In genomic region chr10:80755291-80756015, GRCm38 (mm10) we compare ENCODE assay signal across 8 mouse cellular contexts. TPM values are rescaled to one million over a fixed set of nuclear protein-coding genes. Genes with fewer than 3 reads are reported as not detected.
A peak's percentile ranks its signal among the peaks of the same experiment; 100 is the strongest.
DNase-seq lines count a peak whose midpoint lies in the region; ATAC-seq and TF ChIP-seq lines count a peak whose summit lies in the region.

No protein-coding gene starts in this region.

- WGBS in forebrain, embryonic 15.5 days, result under 1% methylated on average over 74 of the region's 75 CpGs
- WGBS in liver, embryonic 14.5 days (ENCODE audit: insufficient replicate concordance), result under 1% methylated on average over 69 of the region's 75 CpGs

- no peaks in the 10 kb centered on the region for H3K36me3 ChIP-seq in C2C12 (ENCODE audit: control insufficient read depth, insufficient read depth)
- H3K36me3 ChIP-seq in forebrain, embryonic 15.5 days, result no peaks in the 10 kb centered on the region
- no peaks in the 10 kb centered on the region for H3K36me3 ChIP-seq in liver, embryonic 14.5 days (replicated peaks; ENCODE audit: control insufficient read depth, insufficient read depth, low read depth)

- H3K4me2 ChIP-seq in forebrain, embryonic 15.5 days (replicated peaks), result peak overlapping the region; percentile 90
- H3K4me2 ChIP-seq in liver, embryonic 14.5 days (ENCODE audit: low read depth), result peak overlapping the region; percentile 97

- H3K79me2 ChIP-seq in C2C12 (ENCODE audit: control insufficient read depth, insufficient read depth), result peaks cover 54% of the 10 kb centered on the region

- peak overlapping the region; percentile 96 for H3ac ChIP-seq in C2C12 (ENCODE audit: control insufficient read depth, insufficient read length, low read depth)

- peak overlapping the region; percentile 85 for H3K9ac ChIP-seq in forebrain, embryonic 15.5 days (replicated peaks)
- H3K9ac ChIP-seq in liver, embryonic 14.5 days (replicated peaks), result peak overlapping the region; percentile 84

- no peaks in the 10 kb centered on the region for H3K27me3 ChIP-seq in C2C12 (ENCODE audit: control insufficient read depth, insufficient read depth, insufficient read length)
- no peaks in the 10 kb centered on the region for H3K27me3 ChIP-seq in forebrain, embryonic 15.5 days
- H3K27me3 ChIP-seq in liver, embryonic 14.5 days (ENCODE audit: control insufficient read depth, insufficient read depth, low read length), result no peaks in the 10 kb centered on the region

- TF ChIP-seq EP300 in liver, embryonic 14.5 days (IDR thresholded peaks at IDR 0.05; ENCODE audit: low read depth), result no peak

- peak overlapping the region; percentile 81 for H3K27ac ChIP-seq in forebrain, embryonic 15.5 days (replicated peaks)
- H3K27ac ChIP-seq in liver, embryonic 14.5 days, result peak overlapping the region; percentile 50

- peaks cover 58% of the 10 kb centered on the region for H3K4me1 ChIP-seq in forebrain, embryonic 15.5 days
- peaks cover 26 to 44% of the 10 kb centered on the region in 2 experiments for H3K4me1 ChIP-seq in liver, embryonic 14.5 days (replicated peaks; ENCODE audit: control insufficient read depth in 2 of 2, insufficient read depth in 2 of 2, low read length in 1 of 2)

- H3K79me3 ChIP-seq in C2C12 (ENCODE audit: low read depth), result peaks cover 50% of the 10 kb centered on the region

- intact Hi-C loops in left cerebral cortex, postnatal 36 days (cut with DNase I), result loop anchor here (2.0 to 10.0 kb wide), 3 partner anchors 19 to 239 kb away; partner anchors contain the start of gene Amh

- no peak for TF ChIP-seq CTCF in C2C12 (IDR thresholded peaks at IDR 0.05; ENCODE audit: control insufficient read depth, insufficient read depth, insufficient read length)
- TF ChIP-seq CTCF in liver, embryonic 14.5 days (IDR thresholded peaks at IDR 0.05; ENCODE audit: low read depth), result no peak

- DNase-seq in cerebellum, adult 9-10 months, result peak; percentile 67
- no peak for DNase-seq in cerebellum, postnatal 14 days
- DNase-seq in liver, embryonic 14.5 days (ENCODE audit: low read depth in 3 of 3, low spot score in 3 of 3), result no peak
- DNase-seq in cerebellum, adult 8-10 months, result no peak
- DNase-seq in left cerebral cortex, postnatal 36 days (ENCODE audit: low spot score in 2 of 2), result no peak

- H3K9me3 ChIP-seq in forebrain, embryonic 15.5 days, result no peaks in the 10 kb centered on the region
- H3K9me3 ChIP-seq in liver, embryonic 14.5 days (ENCODE audit: control insufficient read depth, low read length), result no peaks in the 10 kb centered on the region

- ATAC-seq in forebrain, embryonic 15.5 days (replicated peaks), result peak; percentile 3; the same call in 1 of the 2 replicates
- ATAC-seq in liver, embryonic 14.5 days (ENCODE audit: insufficient read depth), result peak; percentile 65
- no peak for ATAC-seq in monocyte, adult 5-6 weeks (replicated peaks; ENCODE audit: insufficient number of reproducible peaks, low FRiP score, low TSS enrichment, poor library complexity, severe bottlenecking)

- H3K4me3 ChIP-seq in C2C12 (ENCODE audit: insufficient read depth, poor library complexity, severe bottlenecking), result peak overlapping the region; percentile 78
- H3K4me3 ChIP-seq in forebrain, embryonic 15.5 days, result peak overlapping the region; percentile 69
- H3K4me3 ChIP-seq in liver, embryonic 14.5 days (ENCODE audit: insufficient read depth in 1 of 2, low read depth in 2 of 2, low read length in 2 of 2), result peak overlapping the region; percentile 86 to 99

TF ChIP-seq in C2C12, 6 proteins besides CTCF, POLR2A, EP300 and RAD21:
- TF ChIP-seq MAX (IDR thresholded peaks at IDR 0.05), result no peak
- TF ChIP-seq FOSL1 (IDR thresholded peaks at IDR 0.05; ENCODE audit: insufficient read depth, low read length, poor library complexity, severe bottlenecking), result no peak
- TF ChIP-seq CEBPB (IDR thresholded peaks at IDR 0.05; ENCODE audit: low read depth), result no peak
- no peak for TF ChIP-seq MYOD1 (IDR thresholded peaks at IDR 0.05; ENCODE audit: control insufficient read depth, insufficient read length, low read depth)
- no peak for TF ChIP-seq MYOG (IDR thresholded peaks at IDR 0.05; ENCODE audit: control insufficient read depth, extremely low read depth, insufficient read length)
- no peak for TF ChIP-seq USF1 (IDR thresholded peaks at IDR 0.05; ENCODE audit: low read depth)

RNA-seq across cellular contexts. Expression of gene Dot1l, which starts 0.4 kb away (rescaled TPM):
- polyA plus RNA-seq in C2C12 (2012; fragmentation: generic; extraction: Trizol), result 19.1 TPM
- 22.0 and 23.1 TPM in 2 replicates for polyA plus RNA-seq in forebrain, embryonic 15.5 days (2015; fragmentation: Nextera tagmentation; extraction: Ambion mirVana)
- 11.5 and 11.6 TPM in 2 replicates for polyA plus RNA-seq in liver, embryonic 14.5 days (2012; rRNA removed)
- 7.1 and 8.3 TPM in 2 replicates for polyA plus RNA-seq in liver, embryonic 14.5 days (2014; fragmentation: Nextera tagmentation; extraction: Ambion mirVana)
- 5.2 to 17.7 TPM (median 6.3 TPM) in 3 replicates for total RNA-seq in monocyte, adult 5-6 weeks (2017)
- 10 to 100 TPM; 37.2 to 65.0 TPM for total RNA-seq in left cerebral cortex, postnatal 36 days (2021)

RNA-seq across cellular contexts. Expression of gene Ap3d1, which starts 13.4 kb away (rescaled TPM):
- polyA plus RNA-seq in C2C12 (2012; fragmentation: generic; extraction: Trizol), result 51.3 TPM
- polyA plus RNA-seq in forebrain, embryonic 15.5 days (2015; fragmentation: Nextera tagmentation; extraction: Ambion mirVana), result 98.9 and 103 TPM in 2 replicates
- polyA plus RNA-seq in liver, embryonic 14.5 days (2012; rRNA removed), result 24.5 and 26.2 TPM in 2 replicates
- polyA plus RNA-seq in liver, embryonic 14.5 days (2014; fragmentation: Nextera tagmentation; extraction: Ambion mirVana), result 20.1 and 22.4 TPM in 2 replicates
- total RNA-seq in monocyte, adult 5-6 weeks (2017), result 65.5 to 110 TPM (median 103 TPM) in 3 replicates
- 100 to 1,000 TPM; 133 to 160 TPM for total RNA-seq in left cerebral cortex, postnatal 36 days (2021)

RNA-seq across cellular contexts. Expression of gene Sf3a2, which starts 42.5 kb away (rescaled TPM):
- 106 TPM for polyA plus RNA-seq in C2C12 (2012; fragmentation: generic; extraction: Trizol)
- 60.2 and 62.6 TPM in 2 replicates for polyA plus RNA-seq in forebrain, embryonic 15.5 days (2015; fragmentation: Nextera tagmentation; extraction: Ambion mirVana)
- polyA plus RNA-seq in liver, embryonic 14.5 days (2012; rRNA removed), result 26.1 and 35.6 TPM in 2 replicates
- 36.1 and 40.7 TPM in 2 replicates for polyA plus RNA-seq in liver, embryonic 14.5 days (2014; fragmentation: Nextera tagmentation; extraction: Ambion mirVana)
- total RNA-seq in monocyte, adult 5-6 weeks (2017), result 9.4 to 23.3 TPM (median 10.7 TPM) in 3 replicates
- total RNA-seq in left cerebral cortex, postnatal 36 days (2021), result 10 to 100 TPM; 44.3 to 53.0 TPM

RNA-seq across cellular contexts. Expression of gene Plekhj1, which starts 43.0 kb away (rescaled TPM):
- polyA plus RNA-seq in C2C12 (2012; fragmentation: generic; extraction: Trizol), result 74.8 TPM
- 140 and 154 TPM in 2 replicates for polyA plus RNA-seq in forebrain, embryonic 15.5 days (2015; fragmentation: Nextera tagmentation; extraction: Ambion mirVana)
- 46.7 and 50.8 TPM in 2 replicates for polyA plus RNA-seq in liver, embryonic 14.5 days (2012; rRNA removed)
- polyA plus RNA-seq in liver, embryonic 14.5 days (2014; fragmentation: Nextera tagmentation; extraction: Ambion mirVana), result 77.0 and 85.0 TPM in 2 replicates
- total RNA-seq in monocyte, adult 5-6 weeks (2017), result 29.4 to 59.3 TPM (median 41.3 TPM) in 3 replicates
- 10 to 100 TPM; 53.5 to 63.2 TPM for total RNA-seq in left cerebral cortex, postnatal 36 days (2021)

RNA-seq across cellular contexts. Expression of gene Amh, which starts 49.6 kb away (rescaled TPM):
- polyA plus RNA-seq in C2C12 (2012; fragmentation: generic; extraction: Trizol), result 0.87 TPM
- polyA plus RNA-seq in forebrain, embryonic 15.5 days (2015; fragmentation: Nextera tagmentation; extraction: Ambion mirVana), result 0.10 TPM in 2 replicates
- 0.31 and 0.36 TPM in 2 replicates for polyA plus RNA-seq in liver, embryonic 14.5 days (2012; rRNA removed)
- 0.08 TPM in 1 of 2 replicates, not detected in the other for polyA plus RNA-seq in liver, embryonic 14.5 days (2014; fragmentation: Nextera tagmentation; extraction: Ambion mirVana)
- not detected in 3 replicates for total RNA-seq in monocyte, adult 5-6 weeks (2017)
- 1 to 10 TPM; 1.2 to 2.0 TPM for total RNA-seq in left cerebral cortex, postnatal 36 days (2021)
